Mouse (Mus musculus) C2C12 (cell line): ENCODE data around the gene Mipep. TPM values are rescaled to one million over a fixed set of nuclear protein-coding genes. Genes with fewer than 3 reads are reported as not detected.

Experiments
- H3K27me3 ChIP-seq: one replicate; pipeline ENCODE4 v1.6.1; 2011; ENCODE audit not compliant: control insufficient read depth, insufficient read depth, insufficient read length
- H3K36me3 ChIP-seq: one replicate; pipeline ENCODE4 v1.6.1; 2011; ENCODE audit not compliant: control insufficient read depth, insufficient read depth
- H3K4me3 ChIP-seq: one replicate; pipeline ENCODE4 v1.5.1; 2011; ENCODE audit warnings: mild to moderate bottlenecking, control low read depth; ENCODE audit not compliant: poor library complexity, insufficient read depth, severe bottlenecking
- H3K79me2 ChIP-seq: one replicate; pipeline ENCODE4 v1.6.1; 2011; ENCODE audit not compliant: control insufficient read depth, insufficient read depth
- H3K79me3 ChIP-seq: one replicate; pipeline ENCODE4 v1.6.1; 2011; ENCODE audit warnings: low read depth, control low read depth
- H3ac ChIP-seq: one replicate; pipeline ENCODE3; 2011; ENCODE audit warnings: low read depth; ENCODE audit not compliant: control insufficient read depth, insufficient read length
- CEBPB ChIP-seq: IDR thresholded peaks from one replicate; pipeline ENCODE4 v1.6.1; 2011; ENCODE audit warnings: low read depth, mild to moderate bottlenecking, control low read depth, moderate library complexity
- CTCF ChIP-seq: IDR thresholded peaks from one replicate; pipeline ENCODE4 v1.5.1; 2011; ENCODE audit not compliant: control insufficient read depth, insufficient read depth, insufficient read length
- FOSL1 ChIP-seq: IDR thresholded peaks from one replicate; pipeline ENCODE4 v1.8.0; 2011; ENCODE audit warnings: mild to moderate bottlenecking, low read length; ENCODE audit not compliant: poor library complexity, insufficient read depth, severe bottlenecking
- MAX ChIP-seq: IDR thresholded peaks from one replicate; pipeline ENCODE4 v1.6.1; 2011; ENCODE audit warnings: mild to moderate bottlenecking, control low read depth
- MYOD1 ChIP-seq: IDR thresholded peaks from one replicate; pipeline ENCODE4 v1.6.1; 2011; ENCODE audit warnings: low read depth; ENCODE audit not compliant: control insufficient read depth, insufficient read length
- MYOG ChIP-seq: IDR thresholded peaks from one replicate; pipeline ENCODE4 v1.6.1; 2011; ENCODE audit not compliant: control insufficient read depth, insufficient read length; ENCODE audit errors: extremely low read depth
- USF1 ChIP-seq: IDR thresholded peaks from one replicate; pipeline ENCODE4 v1.6.1; 2011; ENCODE audit warnings: low read depth, mild to moderate bottlenecking, control low read depth, moderate library complexity
- polyA plus RNA-seq: library from polyadenylated mRNA; unstranded; fragments of >200 nt; fragmentation: generic; extraction: Trizol; gene quantifications from one replicate; pipeline ENCODE4 v1.2.1, GENCODE M21; 2012; ENCODE audit warnings: missing spikeins

The Mipep gene
- polyA plus RNA-seq, 1 experiment = 9.8 TPM

GRCm38 (mm10) chr14:60739155-60739554 is 45.2 kb upstream of the Mipep start:
- TF ChIP-seq USF1 (no peak), MYOD1 (no peak), CTCF (no peak), FOSL1 (no peak), CEBPB (no peak), MYOG (no peak), MAX (no peak)
- H3K27me3 ChIP-seq = no peaks in the 10 kb centered on the region
- no peaks in the 10 kb centered on the region for H3K79me3 ChIP-seq
- no peak overlapping the region for H3ac ChIP-seq
- no peak overlapping the region for H3K4me3 ChIP-seq
- no peaks in the 10 kb centered on the region for H3K36me3 ChIP-seq
- H3K79me2 ChIP-seq = no peaks in the 10 kb centered on the region

- Histone ChIP-seq H3K36me3 (no peaks in the 10 kb centered on the region), H3K4me3 (no peak overlapping the region), H3K79me2 (no peaks in the 10 kb centered on the region), H3ac (no peak overlapping the region), H3K79me3 (no peaks in the 10 kb centered on the region), H3K27me3 (no peaks in the 10 kb centered on the region)
- TF ChIP-seq CEBPB = no peak
- TF ChIP-seq FOSL1 = no peak
- TF ChIP-seq CTCF = no peak
- no peak for TF ChIP-seq MAX
- TF ChIP-seq MYOD1 = no peak
- no peak for TF ChIP-seq MYOG
- TF ChIP-seq USF1 = no peak
Observed at GRCm38 (mm10) chr14:60739616-60740015, 44.8 kb upstream of the Mipep start.

- TF ChIP-seq MYOG = no peak
- no peak for TF ChIP-seq CTCF
- no peak for TF ChIP-seq CEBPB
- TF ChIP-seq MYOD1 = no peak
- TF ChIP-seq USF1 = no peak
- no peak for TF ChIP-seq FOSL1
- H3K4me3 ChIP-seq = no peak overlapping the region
Observed at GRCm38 (mm10) chr14:60740507-60740906, 43.9 kb upstream of the Mipep start.

GRCm38 (mm10) chr14:60741033-60741432 is 43.3 kb upstream of the Mipep start:
- Histone ChIP-seq H3K27me3 (no peaks in the 10 kb centered on the region), H3K79me2 (no peaks in the 10 kb centered on the region), H3K4me3 (no peak overlapping the region), H3K79me3 (no peaks in the 10 kb centered on the region), H3K36me3 (no peaks in the 10 kb centered on the region), H3ac (no peak overlapping the region)
- TF ChIP-seq USF1 (no peak), MYOG (no peak), FOSL1 (no peak), CEBPB (no peak), MAX (no peak), MYOD1 (no peak), CTCF (no peak)

More at GRCm38 (mm10) chr14:60740507-60740906, 43.9 kb upstream of the Mipep start:
- Histone ChIP-seq H3K79me3 (no peaks in the 10 kb centered on the region), H3ac (no peak overlapping the region), H3K36me3 (no peaks in the 10 kb centered on the region), H3K27me3 (no peaks in the 10 kb centered on the region), H3K79me2 (no peaks in the 10 kb centered on the region)

- no peak overlapping the region for H3K4me3 ChIP-seq
- no peak for TF ChIP-seq FOSL1
- TF ChIP-seq CEBPB = no peak
- no peak for TF ChIP-seq USF1
- TF ChIP-seq CTCF = no peak
- no peak for TF ChIP-seq MYOG
- TF ChIP-seq MAX = no peak
- no peaks in the 10 kb centered on the region for H3K27me3 ChIP-seq
- no peaks in the 10 kb centered on the region for H3K79me2 ChIP-seq
- no peaks in the 10 kb centered on the region for H3K79me3 ChIP-seq
- no peak overlapping the region for H3ac ChIP-seq
- no peaks in the 10 kb centered on the region for H3K36me3 ChIP-seq
Observed at GRCm38 (mm10) chr14:60741490-60741981, 42.8 kb upstream of the Mipep start.

GRCm38 (mm10) chr14:60743681-60744080 is 40.7 kb upstream of the Mipep start:
- Histone ChIP-seq H3K79me3 (no peaks in the 10 kb centered on the region), H3K36me3 (no peaks in the 10 kb centered on the region), H3K79me2 (no peaks in the 10 kb centered on the region), H3K27me3 (no peaks in the 10 kb centered on the region), H3ac (no peak overlapping the region), H3K4me3 (no peak overlapping the region)
- no peak for TF ChIP-seq FOSL1
